Mouse (Mus musculus): ENCODE data around the gene Pik3r6.

DNA sequence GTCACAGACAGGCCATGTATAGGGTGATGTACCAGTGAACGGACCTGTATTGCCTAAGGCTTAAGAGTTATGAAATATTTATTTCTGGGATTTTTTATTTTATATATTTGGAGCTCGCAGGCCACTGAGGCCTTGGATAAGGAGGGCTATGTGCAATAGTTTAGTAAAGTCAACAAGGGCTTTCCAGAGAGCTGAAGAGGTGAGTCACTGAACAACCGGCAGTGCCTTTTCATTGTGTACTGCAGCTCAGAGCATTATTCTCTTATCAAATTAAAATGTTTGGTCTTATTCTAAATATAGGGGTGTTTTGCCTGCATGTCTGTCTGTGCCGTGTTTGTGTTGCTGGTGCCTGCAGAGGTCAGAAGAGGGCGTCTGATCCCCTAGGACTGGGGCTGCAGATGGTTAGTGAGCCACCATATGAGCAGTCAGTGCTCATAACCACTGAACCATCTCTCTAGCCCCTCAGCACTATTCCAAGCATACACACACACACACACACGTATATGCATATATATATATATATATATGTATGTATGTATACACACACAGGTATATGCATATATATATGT is 14.5 kb upstream of the Pik3r6 start:
- TF ChIP-seq EP300 (IDR thresholded peaks at IDR 0.05; ENCODE audit: low read depth in 1 of 2, low read length in 2 of 2) (no peak), MYB (IDR thresholded peaks at IDR 0.05; ENCODE audit: low read depth, low read length) (no peak), CTCF (IDR thresholded peaks at IDR 0.05 in 2 of 3, conservative IDR thresholded peaks at IDR 0.05 in 1 of 3; ENCODE audit: control insufficient read depth in 1 of 3, insufficient read depth in 1 of 3, low read depth in 2 of 3, low read length in 3 of 3, poor library complexity in 1 of 3, severe bottlenecking in 1 of 3) (peak in 2 of 3 experiments; percentile 41 to 55; a peak in 4 of 6 replicates), CHD2 (IDR thresholded peaks at IDR 0.05; ENCODE audit: low read length) (no peak), USF1 (IDR thresholded peaks at IDR 0.05; ENCODE audit: low read depth, low read length) (no peak), POLR2A (IDR thresholded peaks at IDR 0.05; ENCODE audit: control insufficient read depth in 1 of 2, insufficient read depth in 1 of 2, low read depth in 1 of 2, low read length in 2 of 2, poor library complexity in 1 of 2) (no peak), ELF1 (IDR thresholded peaks at IDR 0.05; ENCODE audit: low read depth, low read length) (no peak), MEF2A (IDR thresholded peaks at IDR 0.05; ENCODE audit: extremely low read depth, insufficient replicate concordance, low read depth, low read length, poor library complexity, severe bottlenecking) (no peak), ZMIZ1 (IDR thresholded peaks at IDR 0.05; ENCODE audit: low read depth, low read length) (no peak), ETS1 (IDR thresholded peaks at IDR 0.05; ENCODE audit: low read depth, low read length) (no peak), ZNF384 (IDR thresholded peaks at IDR 0.05; ENCODE audit: low read depth, low read length) (no peak), USF2 (IDR thresholded peaks at IDR 0.05; ENCODE audit: borderline replicate concordance in 1 of 2, insufficient read depth in 1 of 2, low read depth in 1 of 2, low read length in 2 of 2) (no peak), TCF12 (IDR thresholded peaks at IDR 0.05; ENCODE audit: low read depth, low read length) (no peak)
